Mouse (Mus musculus): ENCODE measurements around the gene Nolc1. TPM values are rescaled to one million over a fixed set of nuclear protein-coding genes. Genes with fewer than 3 reads are reported as not detected.

Gene Nolc1
- polyA plus RNA-seq, 1 experiment: 38.9 TPM

DNA sequence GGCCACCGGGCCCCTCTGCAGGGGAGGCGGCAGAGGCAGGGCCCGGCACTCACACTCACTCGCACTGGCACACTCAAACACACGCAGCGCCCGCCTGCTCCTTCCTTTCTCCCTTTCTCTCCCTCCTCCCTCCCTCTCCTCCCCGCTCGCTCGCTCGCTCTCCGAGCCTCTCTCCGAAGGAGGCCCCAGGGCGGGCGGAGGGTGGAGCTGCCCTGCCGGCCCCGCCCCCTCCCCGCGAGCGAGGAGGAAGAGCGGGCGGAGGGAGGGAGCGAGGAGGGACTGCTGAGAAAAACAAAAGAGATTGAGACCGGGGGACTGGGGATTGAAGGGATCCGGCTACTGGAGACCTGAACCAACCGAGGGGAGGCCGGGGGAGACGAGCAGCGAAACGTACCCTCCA is 36.2 kb upstream of the Nolc1 start:
- WGBS: 3% methylated on average over 28 of the region's 30 CpGs
- Histone ChIP-seq H3K4me1 (ENCODE audit: control insufficient read depth, insufficient read depth, low read length) (peaks cover 43% of the 10 kb centered on the region; the same call in 1 of the 2 replicates), H3K27ac (ENCODE audit: insufficient read depth, low read length) (peak overlapping the region; percentile 78), H3K27me3 (ENCODE audit: control insufficient read depth, insufficient read depth, low read length) (no peaks in the 10 kb centered on the region), H3K4me3 (replicated peaks; ENCODE audit: insufficient read depth, low read depth, low read length) (peak overlapping the region; percentile 86)
- DNase-seq: peak; percentile 84 to 91
- TF ChIP-seq CTCF (IDR thresholded peaks at IDR 0.05; ENCODE audit: borderline replicate concordance, insufficient read depth, low read depth, low read length) (no peak), POLR2A (IDR thresholded peaks at IDR 0.05; ENCODE audit: borderline replicate concordance, insufficient read depth, low read length) (peak; percentile 56)

DNA sequence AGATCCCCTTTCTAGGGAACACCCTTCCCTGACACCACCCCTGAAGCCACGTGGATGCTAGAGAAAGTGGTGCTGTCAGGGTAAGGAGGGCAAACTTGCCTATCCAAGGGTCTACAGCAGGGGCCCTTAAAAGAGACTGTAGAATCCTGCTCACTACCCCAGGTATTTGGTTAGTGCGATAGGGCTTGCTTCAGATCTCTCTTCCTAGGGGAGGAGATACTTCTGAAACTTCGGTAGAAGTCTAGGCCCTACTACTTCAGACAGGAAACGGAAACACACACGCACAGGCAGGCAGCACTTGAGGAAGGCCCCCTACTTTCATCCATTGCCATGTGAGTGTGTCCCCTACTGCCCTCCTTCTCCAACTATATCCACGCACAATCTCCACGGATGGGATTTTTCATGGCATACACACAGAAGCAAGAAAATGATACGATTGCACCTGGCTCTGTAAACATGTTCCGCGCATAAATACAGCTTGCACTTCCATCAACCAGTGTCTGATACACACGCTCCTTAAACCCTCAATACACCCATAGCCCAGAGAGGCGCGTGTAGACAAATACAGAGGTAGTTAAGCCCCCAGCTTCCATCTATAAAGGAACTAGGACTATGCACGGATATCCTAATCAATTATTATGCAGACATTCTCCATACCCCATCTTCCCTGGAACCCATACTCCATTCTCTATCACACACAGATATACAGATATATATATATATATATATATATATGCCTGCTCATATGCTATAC is 35.3 kb upstream of the Nolc1 start:
- peak overlapping the region; percentile 86 for H3K4me3 ChIP-seq (replicated peaks; ENCODE audit: insufficient read depth, low read depth, low read length)
- peak overlapping the region; percentile 78 for H3K27ac ChIP-seq (ENCODE audit: insufficient read depth, low read length)
- no peak for TF ChIP-seq POLR2A (IDR thresholded peaks at IDR 0.05; ENCODE audit: borderline replicate concordance, insufficient read depth, low read length)
- TF ChIP-seq CTCF (IDR thresholded peaks at IDR 0.05; ENCODE audit: borderline replicate concordance, insufficient read depth, low read depth, low read length): no peak
- no peaks in the 10 kb centered on the region for H3K27me3 ChIP-seq (ENCODE audit: control insufficient read depth, insufficient read depth, low read length)
- H3K4me1 ChIP-seq (ENCODE audit: control insufficient read depth, insufficient read depth, low read length): peaks cover 37% of the 10 kb centered on the region; the same call in 1 of the 2 replicates
- 32% methylated on average over 14 of the region's 14 CpGs for WGBS
- peak in 1 of 2 experiments; percentile 38 for DNase-seq

DNA sequence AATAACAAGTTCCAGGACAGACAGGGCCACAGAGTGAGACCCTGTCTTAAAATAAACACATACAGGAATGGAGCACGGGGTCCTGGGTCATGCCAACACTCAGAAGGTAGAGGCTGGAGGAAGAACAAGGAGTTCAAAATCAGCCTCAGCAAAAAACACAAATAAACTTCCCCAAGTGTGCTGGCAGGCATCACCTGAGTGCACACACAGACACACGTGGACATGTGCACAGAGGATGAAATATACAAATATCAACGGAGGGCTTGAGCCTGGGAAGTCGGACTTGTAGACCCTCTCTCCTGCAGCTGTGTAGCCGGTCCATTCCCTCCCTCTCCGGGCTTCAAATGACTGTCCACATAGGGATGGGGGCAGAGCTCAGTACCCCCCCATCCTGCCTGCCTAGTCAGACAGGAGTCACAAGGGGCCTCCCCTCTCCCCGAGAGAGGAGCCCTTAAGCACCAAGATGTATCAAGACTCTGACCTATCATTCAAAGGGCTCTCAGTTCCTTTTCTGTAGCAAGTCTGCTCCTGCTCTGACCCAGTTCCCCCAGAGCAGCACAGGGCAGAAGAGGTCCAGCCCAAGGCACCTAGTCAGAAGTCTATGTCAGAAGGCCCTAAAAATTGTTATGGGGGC is 34.2 kb upstream of the Nolc1 start:
- Histone ChIP-seq H3K4me1 (ENCODE audit: control insufficient read depth, insufficient read depth, low read length) (peaks cover 27% of the 10 kb centered on the region; the same call in 1 of the 2 replicates), H3K4me3 (replicated peaks; ENCODE audit: insufficient read depth, low read depth, low read length) (peak overlapping the region; percentile 43), H3K27me3 (ENCODE audit: control insufficient read depth, insufficient read depth, low read length) (no peaks in the 10 kb centered on the region), H3K27ac (ENCODE audit: insufficient read depth, low read length) (peak overlapping the region; percentile 66)
- TF ChIP-seq CTCF (IDR thresholded peaks at IDR 0.05; ENCODE audit: borderline replicate concordance, insufficient read depth, low read depth, low read length) (no peak), POLR2A (IDR thresholded peaks at IDR 0.05; ENCODE audit: borderline replicate concordance, insufficient read depth, low read length) (no peak)
- DNase-seq: peak in 1 of 2 experiments; percentile 31
- WGBS: 5% methylated on average over 7 of the region's 7 CpGs

DNA sequence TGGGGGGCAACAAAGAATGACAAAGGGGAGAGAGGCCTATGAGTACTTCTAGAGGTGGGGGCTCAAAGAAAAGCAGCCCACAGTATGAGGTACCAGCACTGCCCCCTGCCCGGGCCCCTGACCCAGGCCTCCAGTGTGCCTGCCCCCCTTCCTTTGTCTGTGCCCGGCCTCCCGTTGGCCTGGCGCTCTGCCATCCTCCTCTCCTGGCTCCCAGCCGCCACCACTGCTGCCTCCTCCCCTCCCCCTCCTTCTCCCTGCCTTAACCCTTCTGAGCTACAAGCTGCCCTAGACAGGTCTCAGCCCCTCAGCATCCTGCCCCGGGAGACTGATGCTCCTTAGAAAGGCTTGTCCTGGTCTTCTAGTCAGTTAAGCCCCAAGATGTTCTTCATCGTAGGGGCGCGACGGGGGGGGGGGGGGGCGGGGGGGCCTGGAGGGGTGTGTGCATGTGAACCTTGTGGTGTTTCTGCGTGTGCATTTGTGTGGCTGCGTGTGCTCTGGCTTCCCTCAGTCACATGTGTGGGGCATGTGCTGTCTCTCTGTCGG is 33.7 kb upstream of the Nolc1 start:
- DNase-seq: peak; percentile 81
- 0% methylated on average over 14 of the region's 14 CpGs for WGBS
- Histone ChIP-seq H3K4me1 (ENCODE audit: control insufficient read depth, insufficient read depth, low read length) (peaks cover 23% of the 10 kb centered on the region; the same call in 1 of the 2 replicates), H3K27me3 (ENCODE audit: control insufficient read depth, insufficient read depth, low read length) (no peaks in the 10 kb centered on the region), H3K4me3 (replicated peaks; ENCODE audit: insufficient read depth, low read depth, low read length) (peak overlapping the region; percentile 43), H3K27ac (ENCODE audit: insufficient read depth, low read length) (peak overlapping the region; percentile 66)
- TF ChIP-seq CTCF (IDR thresholded peaks at IDR 0.05; ENCODE audit: borderline replicate concordance, insufficient read depth, low read depth, low read length): no peak
- no peak for TF ChIP-seq POLR2A (IDR thresholded peaks at IDR 0.05; ENCODE audit: borderline replicate concordance, insufficient read depth, low read length)

DNA sequence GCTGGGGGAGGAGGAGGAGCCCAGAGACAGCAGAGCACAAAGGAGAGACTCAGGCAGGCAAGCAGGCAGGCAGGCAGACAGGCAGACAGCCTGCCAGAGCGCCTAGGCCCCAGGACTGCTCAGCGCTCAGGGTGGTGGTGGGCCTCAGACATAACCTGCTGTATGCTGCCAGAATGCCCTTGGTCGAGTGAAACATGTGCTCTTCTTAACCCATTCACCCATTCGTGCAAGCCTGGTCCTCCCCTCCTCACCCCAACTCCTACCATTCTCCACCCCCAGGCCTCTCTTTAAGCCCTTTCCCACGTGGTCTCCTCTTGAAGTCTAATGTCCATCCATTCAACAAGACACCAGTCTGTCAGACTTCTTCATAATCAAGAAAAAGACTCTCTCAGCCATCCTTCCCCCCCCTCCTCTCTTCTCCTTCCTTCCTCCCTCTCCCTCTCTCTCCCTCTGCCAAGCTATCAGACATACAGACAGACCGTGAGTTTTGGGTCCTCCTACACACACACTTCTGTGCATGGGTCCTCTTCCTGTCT is 33.1 kb upstream of the Nolc1 start:
- H3K4me3 ChIP-seq (replicated peaks; ENCODE audit: insufficient read depth, low read depth, low read length): peak overlapping the region; percentile 43
- H3K4me1 ChIP-seq (ENCODE audit: control insufficient read depth, insufficient read depth, low read length): peaks cover 17% of the 10 kb centered on the region; the same call in 1 of the 2 replicates
- DNase-seq: peak; percentile 39 to 53
- H3K27ac ChIP-seq (ENCODE audit: insufficient read depth, low read length): peak overlapping the region; percentile 51
- 1% methylated on average over 6 of the region's 6 CpGs for WGBS
- H3K27me3 ChIP-seq (ENCODE audit: control insufficient read depth, insufficient read depth, low read length): no peaks in the 10 kb centered on the region
- TF ChIP-seq POLR2A (IDR thresholded peaks at IDR 0.05; ENCODE audit: borderline replicate concordance, insufficient read depth, low read length) (no peak), CTCF (IDR thresholded peaks at IDR 0.05; ENCODE audit: borderline replicate concordance, insufficient read depth, low read depth, low read length) (no peak)

DNA sequence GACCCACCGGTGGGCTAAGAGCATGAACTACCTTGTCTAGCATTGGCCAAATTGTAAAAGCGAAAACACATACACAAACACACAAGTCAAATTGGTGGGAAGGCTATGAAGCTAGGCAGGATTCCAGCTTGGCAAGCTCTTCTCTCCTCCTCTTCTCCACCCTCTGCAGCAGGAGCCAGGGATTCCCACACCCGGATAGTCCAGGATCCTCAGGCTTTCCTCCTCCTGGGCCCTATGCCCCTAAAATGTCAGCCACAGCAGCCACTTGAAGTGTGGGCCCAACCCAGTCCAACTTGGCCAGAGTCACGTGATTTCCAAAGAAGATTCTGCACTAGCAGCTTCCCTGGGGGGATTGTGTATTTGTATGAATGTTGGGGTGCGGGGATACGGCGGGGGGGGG is 32.3 kb upstream of the Nolc1 start:
- no peaks in the 10 kb centered on the region for H3K27me3 ChIP-seq (ENCODE audit: control insufficient read depth, insufficient read depth, low read length)
- WGBS: 7% methylated on average over 7 of the region's 7 CpGs
- peak overlapping the region; percentile 51 for H3K27ac ChIP-seq (ENCODE audit: insufficient read depth, low read length)
- peak overlapping the region; percentile 43 for H3K4me3 ChIP-seq (replicated peaks; ENCODE audit: insufficient read depth, low read depth, low read length)
- TF ChIP-seq CTCF (IDR thresholded peaks at IDR 0.05; ENCODE audit: borderline replicate concordance, insufficient read depth, low read depth, low read length): no peak
- TF ChIP-seq POLR2A (IDR thresholded peaks at IDR 0.05; ENCODE audit: borderline replicate concordance, insufficient read depth, low read length): no peak
- peaks cover 15% of the 10 kb centered on the region; the same call in 1 of the 2 replicates for H3K4me1 ChIP-seq (ENCODE audit: control insufficient read depth, insufficient read depth, low read length)
- DNase-seq: peak; percentile 43 to 58

DNA sequence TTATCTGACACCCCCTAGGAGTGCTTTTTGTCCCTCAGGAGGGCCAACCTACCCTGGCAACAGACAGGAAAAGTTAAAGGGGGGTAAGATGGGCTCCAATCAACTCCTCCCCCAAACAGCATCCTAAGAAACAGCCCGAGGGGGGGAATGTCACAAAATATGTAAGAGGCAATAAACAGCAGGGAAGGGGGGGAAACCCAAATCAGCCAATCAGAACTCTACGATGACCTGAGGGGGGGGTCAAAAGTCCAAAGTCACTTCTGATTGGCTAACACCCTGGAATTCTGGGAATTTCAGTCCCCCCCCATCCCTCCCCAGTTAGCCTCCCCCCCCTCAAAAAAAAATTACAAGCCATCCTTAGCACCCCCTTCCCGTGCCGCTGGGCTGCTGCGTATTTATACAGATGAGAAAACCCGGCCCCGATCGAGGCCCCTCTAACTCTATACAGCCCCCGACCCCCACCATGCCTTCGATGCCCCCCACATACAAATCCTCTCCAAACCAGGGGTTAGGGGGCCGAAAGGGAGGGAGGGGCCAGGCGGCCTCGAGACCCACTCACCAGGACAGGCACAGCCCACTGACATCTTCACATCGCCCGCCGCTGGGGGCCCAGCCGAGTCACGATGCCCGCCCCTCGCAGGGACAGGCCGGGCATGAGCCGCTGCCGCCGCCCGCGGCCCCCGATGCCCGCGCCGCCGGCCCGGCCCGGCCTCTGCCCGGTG is 31.2 kb upstream of the Nolc1 start, which contains the start of gene Pprc1:
TSS of gene Pprc1 (plus strand) at position 616 of the 722 bp plus-strand sequence.
- H3K27ac ChIP-seq (ENCODE audit: insufficient read depth, low read length): peak within 1 kb of the TSS; percentile 95
- peak within 1 kb of the TSS; percentile 86 for H3K4me3 ChIP-seq (replicated peaks; ENCODE audit: insufficient read depth, low read depth, low read length)
- peak; percentile 44 to 65 for DNase-seq
- TF ChIP-seq CTCF (IDR thresholded peaks at IDR 0.05; ENCODE audit: borderline replicate concordance, insufficient read depth, low read depth, low read length) (no peak), POLR2A (IDR thresholded peaks at IDR 0.05; ENCODE audit: borderline replicate concordance, insufficient read depth, low read length) (no peak)
- no peaks in the 10 kb centered on the region for H3K27me3 ChIP-seq (ENCODE audit: control insufficient read depth, insufficient read depth, low read length)
- H3K4me1 ChIP-seq (ENCODE audit: control insufficient read depth, insufficient read depth, low read length): peaks cover 15% of the 10 kb centered on the region; the same call in 1 of the 2 replicates
- 1% methylated on average over 32 of the region's 34 CpGs for WGBS
